Mouse (Mus musculus) erythroid progenitor cell, adult 5-6 weeks (primary cell): ENCODE measurements around the gene A030005K14Rik. TPM values are rescaled to one million over a fixed set of nuclear protein-coding genes. Genes with fewer than 3 reads are reported as not detected.

Experiments used
- ATAC-seq: replicated peaks from 2 replicates; pipeline ENCODE4 v1.8.0; 2016; ENCODE audit warnings: moderate number of reproducible peaks, mild to moderate bottlenecking, moderate TSS enrichment, inconsistent platforms; ENCODE audit not compliant: poor library complexity, low FRiP score, severe bottlenecking
- total RNA-seq, 2 experiments: library from RNA; stranded (forward) in 1 of 2; stranded (reverse) in 1 of 2; fragments of 150-400 nt in 1 of 2; fragments of 186-747, 209-891 nt in 1 of 2; gene quantifications; 2 replicates each; pipeline versions ENCODE4 v1.2.3 to v1.2.4; 2015 to 2017; ENCODE audit warnings: low replicate concordance in 2 of 2

A030005K14Rik gene
- total RNA-seq, 2 experiments from 2014 or later = not detected

DNA sequence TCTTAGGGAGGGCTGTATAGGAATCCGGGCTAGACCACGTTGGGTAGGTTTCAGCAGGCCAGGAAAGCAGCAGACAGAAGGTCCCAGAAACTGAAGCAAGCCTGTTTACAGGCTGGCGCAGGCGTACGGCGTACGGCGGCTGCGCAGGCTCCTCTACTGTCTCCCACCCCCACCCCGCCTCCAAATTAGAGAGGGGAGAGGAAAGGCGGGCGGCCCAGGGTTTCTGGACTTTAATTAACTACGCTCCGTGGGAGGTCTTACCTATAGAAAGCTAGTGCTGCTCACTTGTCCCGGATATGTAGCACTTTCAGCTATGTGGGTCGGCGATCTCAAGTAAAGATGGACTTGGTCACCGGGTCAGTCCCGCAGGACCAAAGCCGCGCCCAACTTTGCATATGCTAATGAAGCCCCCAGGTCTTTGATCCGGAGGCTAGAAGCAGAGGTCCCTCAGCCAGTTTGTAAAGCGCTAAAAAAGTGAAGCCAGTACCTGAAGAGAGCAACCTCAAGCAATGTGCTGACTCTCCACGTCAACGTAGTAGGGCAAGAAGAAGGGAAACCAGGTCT, 21.0 kb downstream of the A030005K14Rik start, which contains the start of gene Slc19a3:
Slc19a3 (minus strand) TSS at position 340 of the 564 bp plus-strand sequence.
- no peak for ATAC-seq

DNA sequence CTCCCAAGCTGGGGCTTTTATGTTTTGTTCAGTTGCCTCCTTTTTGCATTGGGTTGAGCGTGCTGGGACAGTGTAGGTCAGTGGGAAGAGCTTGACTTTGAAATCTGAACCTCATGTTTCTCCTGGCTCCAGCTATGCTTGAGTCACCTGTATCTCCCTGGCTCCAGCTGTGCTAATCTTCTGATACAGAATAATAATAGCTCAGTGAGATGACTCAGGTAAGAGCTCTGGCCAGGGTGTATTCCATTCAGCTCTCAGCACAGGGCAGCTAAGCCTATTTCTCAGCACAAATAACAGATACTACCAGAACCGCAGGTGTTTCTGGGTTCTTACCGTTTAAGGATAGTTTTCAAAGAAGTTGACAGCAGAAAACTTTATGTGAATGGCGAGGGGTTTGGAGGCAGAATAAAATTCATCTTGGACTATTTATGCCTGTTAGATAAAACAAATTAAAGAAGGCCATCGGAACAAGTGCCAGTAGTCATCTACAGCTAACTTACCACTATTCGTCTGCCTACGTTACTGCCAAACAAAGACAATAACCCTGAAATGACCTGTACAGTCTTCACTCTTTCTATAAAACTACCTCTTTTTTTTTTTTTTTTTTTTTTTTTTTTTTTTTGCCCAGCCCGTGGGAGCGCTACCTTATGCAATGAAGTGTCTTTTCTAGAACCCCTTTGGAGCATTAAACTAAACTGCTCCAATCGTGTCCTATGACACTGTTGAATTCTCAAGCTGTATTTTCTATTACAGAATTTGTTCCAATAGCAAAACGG, 22.1 kb downstream of the A030005K14Rik start:
- ATAC-seq = no peak

DNA sequence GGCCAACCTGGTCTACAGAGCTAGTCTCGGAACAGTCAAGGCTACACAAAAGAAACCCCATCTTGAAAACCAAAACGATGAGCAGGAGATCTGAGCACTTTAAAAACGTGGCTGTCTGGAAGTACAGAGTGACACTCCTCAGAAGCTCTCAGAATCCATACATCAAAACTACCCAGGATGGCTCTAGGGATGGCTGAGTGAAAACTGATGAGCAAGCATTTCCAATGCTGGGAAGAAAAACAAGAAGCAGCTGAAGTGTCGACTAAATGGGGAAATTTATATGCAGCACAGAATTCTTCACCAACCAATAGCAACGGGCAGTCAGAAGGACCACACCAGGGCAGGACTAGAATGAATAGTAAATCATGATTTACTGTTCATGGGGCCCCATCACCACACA, 24.7 kb downstream of the A030005K14Rik start:
- no peak for ATAC-seq

DNA sequence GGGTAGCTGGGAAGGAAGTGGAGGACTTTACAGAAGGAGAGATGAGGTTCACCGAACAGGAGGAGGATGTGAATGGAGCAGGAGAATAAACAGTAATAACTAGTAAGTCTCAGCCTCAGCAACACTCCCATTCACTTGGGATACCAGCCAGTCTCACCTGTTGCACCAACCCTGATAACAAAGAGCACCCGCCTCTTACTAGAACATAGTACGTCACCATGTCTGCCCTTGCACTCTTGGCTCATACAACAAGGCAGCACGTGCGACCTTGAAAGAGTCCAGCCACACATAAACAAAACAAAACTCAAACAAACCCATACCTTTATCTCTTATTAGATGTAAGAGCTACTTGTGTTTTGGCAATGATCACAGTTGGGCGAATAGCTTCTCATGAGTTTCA, 26.7 kb downstream of the A030005K14Rik start:
- ATAC-seq = no peak

DNA sequence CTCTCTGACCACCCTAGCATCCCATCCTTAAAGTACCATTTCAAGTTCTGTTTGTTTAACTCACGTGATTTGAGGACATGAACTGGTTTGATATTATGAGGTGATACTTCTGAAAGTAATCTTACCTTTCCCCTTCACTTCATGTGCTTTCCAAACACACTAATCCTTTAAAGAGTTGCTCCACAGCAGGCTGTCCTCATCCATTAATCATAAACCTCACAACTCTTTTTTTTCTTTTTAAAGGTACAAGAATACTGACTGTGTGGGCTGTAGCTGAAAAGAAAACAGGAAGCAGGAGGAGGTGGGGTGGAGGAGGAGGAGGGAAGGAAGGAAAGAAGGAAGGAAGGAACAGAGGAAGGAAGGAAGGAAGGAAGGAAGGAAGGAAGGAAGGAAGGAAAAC, 27.2 kb downstream of the A030005K14Rik start:
- no peak for ATAC-seq

DNA sequence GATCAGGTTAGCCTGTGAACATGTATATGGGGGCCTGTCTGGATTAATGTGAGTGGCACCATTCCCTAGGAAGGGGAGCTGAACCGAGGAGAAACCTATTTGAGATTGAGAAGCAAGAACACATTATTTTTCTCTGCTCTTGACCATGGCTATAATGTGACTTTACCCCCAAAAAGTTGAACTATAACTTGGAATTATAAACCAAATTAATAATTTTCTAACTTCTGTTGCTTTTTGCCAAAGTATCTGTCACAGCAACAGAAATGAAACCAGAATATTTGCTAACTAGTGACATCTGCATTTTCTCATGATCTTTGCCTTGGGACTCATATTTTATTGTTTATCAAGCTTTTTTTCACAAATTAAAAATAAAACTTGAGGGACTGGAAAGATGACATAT, 42.6 kb downstream of the A030005K14Rik start:
- ATAC-seq = no peak

DNA sequence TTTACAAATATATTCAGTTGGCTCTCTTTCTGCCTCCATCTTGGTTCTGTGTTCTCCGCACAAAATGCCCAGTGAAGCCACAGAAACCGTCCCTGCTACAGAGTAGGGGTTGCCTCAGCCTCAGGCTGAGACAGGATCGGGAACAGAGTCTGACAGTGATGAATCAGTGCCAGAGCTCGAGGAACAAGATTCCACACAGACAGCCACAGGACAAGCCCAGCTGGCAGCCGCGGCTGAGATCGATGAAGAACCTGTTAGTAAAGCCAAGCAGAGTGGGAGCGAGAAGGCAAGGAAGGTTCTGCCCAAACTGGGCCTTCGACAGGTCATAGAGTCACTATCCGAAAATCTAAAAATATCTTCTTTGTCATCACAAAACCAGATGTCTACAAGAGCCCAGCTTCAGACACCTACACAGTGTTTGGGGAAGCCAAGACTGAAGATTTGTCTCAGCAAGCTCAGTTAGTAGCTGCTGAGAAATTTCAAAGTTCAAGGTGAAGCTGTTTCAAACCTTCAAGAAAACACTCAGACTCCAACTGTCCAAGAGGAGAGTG, 43.8 kb downstream of the A030005K14Rik start:
- no peak for ATAC-seq

DNA sequence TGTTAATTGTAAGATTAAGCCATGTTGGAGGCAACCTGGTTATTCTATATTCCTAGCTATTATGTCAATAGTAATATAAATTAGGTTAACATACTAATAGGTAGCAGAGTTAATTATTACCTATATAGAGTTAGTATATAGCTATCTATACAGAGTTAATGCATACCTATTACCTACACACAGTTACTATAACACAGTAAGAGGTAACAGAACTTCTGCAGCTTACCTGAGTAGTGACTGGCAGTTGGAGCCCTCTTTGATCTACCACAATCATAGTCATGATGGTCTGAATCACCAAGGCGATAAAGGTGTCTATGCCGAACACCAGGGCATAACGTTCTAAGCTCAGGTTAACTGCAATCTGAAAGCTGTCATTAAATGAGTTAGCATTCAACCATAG, 44.7 kb downstream of the A030005K14Rik start:
- ATAC-seq = no peak

Other genes with a start within 250 kb of the A030005K14Rik start
- gene Agfg1, start 219.9 kb downstream of the A030005K14Rik start, total RNA-seq (2015; ENCODE audit: low replicate concordance) = 24.9 and 33.5 TPM in 2 replicates
- gene Agfg1, start 219.9 kb downstream of the A030005K14Rik start, total RNA-seq (2017; ENCODE audit: low replicate concordance) = 24.1 and 25.6 TPM in 2 replicates
- gene A030005L19Rik, start 146.1 kb downstream of the A030005K14Rik start, total RNA-seq (2015; ENCODE audit: low replicate concordance) = 5.8 TPM in 1 of 2 replicates, not detected in the other
- gene A030005L19Rik, start 146.1 kb downstream of the A030005K14Rik start, total RNA-seq (2017; ENCODE audit: low replicate concordance) = 1.7 TPM in 1 of 2 replicates, not detected in the other
- gene A030014E15Rik, start 134.5 kb downstream of the A030005K14Rik start, total RNA-seq (2015; ENCODE audit: low replicate concordance) = not detected in 2 replicates
- not detected in 2 replicates for gene A030014E15Rik, start 134.5 kb downstream of the A030005K14Rik start, total RNA-seq (2017; ENCODE audit: low replicate concordance)
- not detected in 2 replicates for gene Gm6217, start 128.0 kb downstream of the A030005K14Rik start, total RNA-seq (2015; ENCODE audit: low replicate concordance)
- gene Gm6217, start 128.0 kb downstream of the A030005K14Rik start, total RNA-seq (2017; ENCODE audit: low replicate concordance) = not detected in 2 replicates
- not detected in 2 replicates for gene A030003K21Rik, start 116.0 kb downstream of the A030005K14Rik start, total RNA-seq (2015; ENCODE audit: low replicate concordance)
- not detected in 2 replicates for gene A030003K21Rik, start 116.0 kb downstream of the A030005K14Rik start, total RNA-seq (2017; ENCODE audit: low replicate concordance)
- gene Gm7544, start 103.4 kb downstream of the A030005K14Rik start, total RNA-seq (2015; ENCODE audit: low replicate concordance) = not detected in 2 replicates
- not detected in 2 replicates for gene Gm7544, start 103.4 kb downstream of the A030005K14Rik start, total RNA-seq (2017; ENCODE audit: low replicate concordance)
- not detected in 2 replicates for gene Gm47955, start 99.1 kb downstream of the A030005K14Rik start, total RNA-seq (2015; ENCODE audit: low replicate concordance)
- not detected in 2 replicates for gene Gm47955, start 99.1 kb downstream of the A030005K14Rik start, total RNA-seq (2017; ENCODE audit: low replicate concordance)
- not detected in 2 replicates for gene Gm47959, start 58.8 kb downstream of the A030005K14Rik start, total RNA-seq (2015; ENCODE audit: low replicate concordance)
- not detected in 2 replicates for gene Gm47959, start 58.8 kb downstream of the A030005K14Rik start, total RNA-seq (2017; ENCODE audit: low replicate concordance)
- gene Slc19a3, start 20.9 kb downstream of the A030005K14Rik start, total RNA-seq (2015; ENCODE audit: low replicate concordance) = not detected in 2 replicates
- not detected in 2 replicates for gene Slc19a3, start 20.9 kb downstream of the A030005K14Rik start, total RNA-seq (2017; ENCODE audit: low replicate concordance)
- gene Krtap28-10, start 16.9 kb downstream of the A030005K14Rik start, total RNA-seq (2015; ENCODE audit: low replicate concordance) = not detected in 2 replicates
- gene Krtap28-10, start 16.9 kb downstream of the A030005K14Rik start, total RNA-seq (2017; ENCODE audit: low replicate concordance) = not detected in 2 replicates
- not detected in 2 replicates for gene Gm47969, start 14.4 kb downstream of the A030005K14Rik start, total RNA-seq (2015; ENCODE audit: low replicate concordance)
- not detected in 2 replicates for gene Gm47969, start 14.4 kb downstream of the A030005K14Rik start, total RNA-seq (2017; ENCODE audit: low replicate concordance)
- not detected in 2 replicates for gene Krtap28-13, start 1.6 kb upstream of the A030005K14Rik start, total RNA-seq (2015; ENCODE audit: low replicate concordance)
- not detected in 2 replicates for gene Krtap28-13, start 1.6 kb upstream of the A030005K14Rik start, total RNA-seq (2017; ENCODE audit: low replicate concordance)
- not detected in 2 replicates for gene Ccl20, start 57.4 kb upstream of the A030005K14Rik start, total RNA-seq (2015; ENCODE audit: low replicate concordance)
- gene Ccl20, start 57.4 kb upstream of the A030005K14Rik start, total RNA-seq (2017; ENCODE audit: low replicate concordance) = not detected in 2 replicates
- not detected in 2 replicates for gene Daw1, start 100.4 kb upstream of the A030005K14Rik start, total RNA-seq (2015; ENCODE audit: low replicate concordance)
- not detected in 2 replicates for gene Daw1, start 100.4 kb upstream of the A030005K14Rik start, total RNA-seq (2017; ENCODE audit: low replicate concordance)